Mouse (Mus musculus): ENCODE measurements around the gene Eif2s3x. TPM values are rescaled to one million over a fixed set of nuclear protein-coding genes. Genes with fewer than 3 reads are reported as not detected.

The Eif2s3x gene
- total RNA-seq, 1 experiment: 137 TPM

DNA sequence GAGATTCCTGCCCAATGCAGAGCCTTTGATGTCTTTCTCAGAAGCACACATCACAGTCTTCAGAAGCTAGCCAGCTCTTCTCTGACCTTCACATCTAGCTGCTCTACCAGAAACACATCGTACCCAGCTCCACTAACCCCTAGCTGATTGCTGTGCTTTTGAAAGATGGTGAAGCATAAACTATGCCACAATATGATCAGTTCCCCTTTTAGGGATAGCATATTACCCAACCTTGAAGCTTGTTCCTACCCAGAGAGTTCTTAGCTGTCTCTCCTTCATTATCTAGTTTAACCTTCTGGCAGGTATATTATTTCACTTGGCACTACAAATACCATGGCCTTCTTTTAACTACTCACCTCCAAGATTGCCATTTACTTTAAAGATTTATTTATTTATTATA, 72.6 kb downstream of the Eif2s3x start:
- H3K4me1 ChIP-seq (ENCODE audit: control insufficient read depth in 2 of 2, insufficient read depth in 2 of 2, low read length in 2 of 2, poor library complexity in 1 of 2): no peaks in the 10 kb centered on the region
- no peak overlapping the region for H3K9ac ChIP-seq (ENCODE audit: insufficient read depth, low read depth, low read length, poor library complexity, severe bottlenecking)
- no peak for TF ChIP-seq HCFC1 (IDR thresholded peaks at IDR 0.05; ENCODE audit: borderline replicate concordance, insufficient read depth, low read length)
- no peak for TF ChIP-seq MAFK (IDR thresholded peaks at IDR 0.05; ENCODE audit: insufficient read depth, low read depth, low read length)
- no peak for TF ChIP-seq ZC3H11A (IDR thresholded peaks at IDR 0.05; ENCODE audit: borderline replicate concordance, low read depth, low read length)
- TF ChIP-seq CHD2 (IDR thresholded peaks at IDR 0.05; ENCODE audit: low read depth, low read length): no peak
- no peak for TF ChIP-seq ZNF384 (IDR thresholded peaks at IDR 0.05; ENCODE audit: low read depth, low read length)
- no peak overlapping the region for H3K27ac ChIP-seq (ENCODE audit: insufficient read depth, low read depth, low read length, poor library complexity, severe bottlenecking)
- DNase-seq (ENCODE audit: low read depth, low spot score): no peak
- H3K36me3 ChIP-seq (ENCODE audit: control insufficient read depth, insufficient read depth, low read length, poor library complexity, severe bottlenecking): no peaks in the 10 kb centered on the region
- no peaks in the 10 kb centered on the region for H3K9me3 ChIP-seq (ENCODE audit: control insufficient read depth, insufficient read depth, low read depth, low read length)
- H3K4me3 ChIP-seq (ENCODE audit: insufficient read depth in 1 of 2, low read depth in 1 of 2, low read length in 2 of 2, poor library complexity in 1 of 2, severe bottlenecking in 1 of 2): no peak overlapping the region
- in situ Hi-C loops (cut with MboI; ENCODE audit: low sequenced_read_pairs in 2 of 2, unreplicated experiment in 2 of 2): no loop called here

Other genes with a start within 250 kb of the Eif2s3x start
- 3.5 and 6.1 TPM in 2 replicates for gene AU015836, start 244.2 kb downstream of the Eif2s3x start, total RNA-seq (2012; rRNA removed)
- gene Zfx, start 89.2 kb downstream of the Eif2s3x start, total RNA-seq (2012; rRNA removed): 21.8 and 27.2 TPM in 2 replicates
- gene Klhl15, start 21.7 kb upstream of the Eif2s3x start, total RNA-seq (2012; rRNA removed): 5.0 and 5.7 TPM in 2 replicates
- gene Fam90a1b, start 153.9 kb upstream of the Eif2s3x start, total RNA-seq (2012; rRNA removed): 0.40 TPM in 1 of 2 replicates, not detected in the other
- gene Apoo, start 154.3 kb upstream of the Eif2s3x start, total RNA-seq (2012; rRNA removed): 21.8 and 30.4 TPM in 2 replicates

Data from ES-E14 (cell line).